Mouse (Mus musculus) forebrain, postnatal 0 days (tissue): ENCODE data around the gene Wwox. TPM values are rescaled to one million over a fixed set of nuclear protein-coding genes. Genes with fewer than 3 reads are reported as not detected.

Experiments used
- ATAC-seq: fragments of 200-750 bp; cut with Nextera tagmentation; 2 replicates; pipeline ENCODE4 v1.8.0; 2017; ENCODE audit warnings: mild to moderate bottlenecking, moderate library complexity
- DNase-seq: peaks from one replicate; pipeline ENCODE4 v3.0.0-alpha.2; 2015
- H3K27ac ChIP-seq: fragments of 300-500 bp; sonication (generic); 2 replicates; pipeline ENCODE4 v1.5.1; 2014; ENCODE audit warnings: low read depth, mild to moderate bottlenecking, antibody characterized with exemption, low read length, moderate library complexity, mixed read lengths
- H3K27me3 ChIP-seq: fragments of 300-500 bp; sonication (generic); 2 replicates; pipeline ENCODE4 v1.6.1; 2014; ENCODE audit warnings: mild to moderate bottlenecking, low read length, mixed read lengths; ENCODE audit not compliant: insufficient read depth
- H3K36me3 ChIP-seq: fragments of 300-500 bp; sonication (generic); 2 replicates; pipeline ENCODE4 v1.6.1; 2014; ENCODE audit warnings: mild to moderate bottlenecking, moderate library complexity; ENCODE audit not compliant: insufficient read depth
- H3K4me1 ChIP-seq: fragments of 300-500 bp; sonication (generic); 2 replicates; pipeline ENCODE4 v1.6.1; 2014; ENCODE audit warnings: antibody characterized with exemption; ENCODE audit not compliant: insufficient read depth
- H3K4me2 ChIP-seq: fragments of 300-500 bp; sonication (generic); 2 replicates; pipeline ENCODE4 v1.6.1; 2014; ENCODE audit warnings: low read depth, mild to moderate bottlenecking, moderate library complexity
- H3K4me3 ChIP-seq: fragments of 300-500 bp; sonication (generic); 2 replicates; pipeline ENCODE4 v1.5.1; 2014; ENCODE audit warnings: low read depth, low read length, mixed read lengths
- H3K9ac ChIP-seq: fragments of 300-500 bp; sonication (generic); 2 replicates; pipeline ENCODE4 v1.6.1; 2014; ENCODE audit warnings: mild to moderate bottlenecking
- H3K9me3 ChIP-seq: fragments of 300-500 bp; sonication (generic); 2 replicates; pipeline ENCODE4 v1.6.1; 2016; ENCODE audit warnings: low read length
- CTCF ChIP-seq: sonication (generic); IDR thresholded peaks from 2 replicates; pipeline ENCODE4 v1.5.1; 2016; ENCODE audit warnings: antibody characterized with exemption, control low read depth, low read depth
- WGBS: fragments of 180-500 bp; shearing (Covaris S2); extraction: QIAGEN DNeasy Blood & Tissue Kit; methylation state at CpG from one replicate; pipeline ENCODE4 v1.1.7; 2014; 5-methylcytosine and 5-hydroxymethylcytosine counted together
- polyA plus RNA-seq: library from polyadenylated mRNA; unstranded; fragments of >200 nt; fragmentation: Nextera tagmentation; extraction: Ambion mirVana; gene quantifications from 2 replicates; pipeline ENCODE4 v1.2.1, GENCODE M21; 2015
- total RNA-seq: library from RNA; depleted of rRNA; stranded (reverse); fragments of >200 nt; gene quantifications from 2 replicates; pipeline ENCODE4 v1.2.3, GENCODE M21; 2014

The Wwox gene
- total and polyA plus RNA-seq, 2 experiments from 2014 or later, result 13.2 to 17.3 TPM

GRCm38 (mm10) chr8:114929597-114929996 is 490.1 kb downstream of the Wwox start:
- 93% methylated on average over 4 of the region's 4 CpGs for WGBS
- no peak overlapping the region for H3K4me2 ChIP-seq
- no peak overlapping the region for H3K4me3 ChIP-seq
- no peak for TF ChIP-seq CTCF
- no peak for DNase-seq
- no peaks in the 10 kb centered on the region for H3K9me3 ChIP-seq
- no peaks in the 10 kb centered on the region for H3K4me1 ChIP-seq
- no peaks in the 10 kb centered on the region for H3K36me3 ChIP-seq
- no peak overlapping the region for H3K27ac ChIP-seq
- no peak for ATAC-seq
- H3K9ac ChIP-seq, result no peak overlapping the region
- peaks cover 20% of the 10 kb centered on the region for H3K27me3 ChIP-seq

DNA sequence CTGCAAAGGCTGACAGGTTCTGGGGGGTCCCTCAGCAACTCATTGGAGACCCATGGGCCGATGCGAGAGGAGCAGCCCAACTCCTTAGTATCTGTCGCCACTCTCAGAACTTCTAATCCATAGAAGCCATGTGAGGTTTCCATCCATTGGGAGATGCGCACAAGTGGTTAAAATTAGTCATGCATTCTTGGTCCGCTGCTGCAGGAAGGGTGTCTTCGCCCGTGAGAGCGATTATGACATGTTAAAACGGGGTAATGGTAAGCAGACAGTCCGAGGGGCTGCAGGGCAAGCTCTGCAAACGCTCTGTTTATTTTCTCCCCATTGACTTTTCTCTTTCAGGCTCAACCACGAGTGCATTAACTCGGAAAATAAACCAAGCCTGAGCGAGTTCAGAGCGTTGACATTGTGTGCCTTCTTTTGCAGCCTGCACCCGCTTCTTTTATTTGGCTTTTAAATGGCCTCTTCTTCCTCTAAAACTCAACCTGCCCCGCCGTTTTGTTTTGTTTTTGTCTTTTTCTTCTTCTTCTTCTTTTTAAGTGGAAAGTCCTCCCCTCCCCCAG is 492.7 kb downstream of the Wwox start:
- Histone ChIP-seq H3K9me3 (no peaks in the 10 kb centered on the region), H3K4me1 (peaks cover 4% of the 10 kb centered on the region; the same call in 1 of the 2 replicates), H3K4me3 (no peak overlapping the region), H3K4me2 (peak overlapping the region; percentile 1; the same call in 1 of the 2 replicates), H3K27ac (no peak overlapping the region), H3K9ac (no peak overlapping the region), H3K27me3 (peaks cover 14% of the 10 kb centered on the region), H3K36me3 (no peaks in the 10 kb centered on the region)
- WGBS, result 28% methylated on average over 18 of the region's 18 CpGs
- TF ChIP-seq CTCF, result no peak
- DNase-seq, result no peak
- ATAC-seq, result no peak

DNA sequence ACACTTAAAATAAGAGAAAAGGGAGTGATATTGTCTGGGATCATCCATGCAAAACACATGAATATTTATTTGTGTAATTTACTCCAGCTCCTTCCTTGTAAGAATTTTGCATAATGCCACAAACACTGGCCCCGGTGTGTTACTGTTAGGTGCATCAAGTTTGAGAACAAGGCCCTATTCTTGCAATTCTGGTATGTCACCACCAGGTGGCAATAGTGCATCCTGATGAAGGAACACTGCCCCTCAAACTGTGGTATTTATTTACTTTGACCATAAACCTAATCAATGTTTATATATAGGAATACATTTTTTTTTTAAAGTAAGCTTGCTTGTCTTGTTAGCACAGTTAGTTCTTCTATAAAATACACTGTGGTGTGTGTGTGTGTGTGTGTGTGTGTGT is 493.8 kb downstream of the Wwox start:
- DNase-seq, result no peak
- ATAC-seq, result no peak
- WGBS, result 36% methylated on average over 1 of the region's 1 CpGs
- no peaks in the 10 kb centered on the region for H3K36me3 ChIP-seq
- H3K9me3 ChIP-seq, result no peaks in the 10 kb centered on the region
- no peak overlapping the region for H3K27ac ChIP-seq
- peak; percentile 55 for TF ChIP-seq CTCF
- no peak overlapping the region for H3K4me3 ChIP-seq
- peaks cover 18% of the 10 kb centered on the region for H3K27me3 ChIP-seq
- H3K4me1 ChIP-seq, result peaks cover 6% of the 10 kb centered on the region; the same call in 1 of the 2 replicates
- no peak overlapping the region for H3K9ac ChIP-seq
- H3K4me2 ChIP-seq, result no peak overlapping the region

DNA sequence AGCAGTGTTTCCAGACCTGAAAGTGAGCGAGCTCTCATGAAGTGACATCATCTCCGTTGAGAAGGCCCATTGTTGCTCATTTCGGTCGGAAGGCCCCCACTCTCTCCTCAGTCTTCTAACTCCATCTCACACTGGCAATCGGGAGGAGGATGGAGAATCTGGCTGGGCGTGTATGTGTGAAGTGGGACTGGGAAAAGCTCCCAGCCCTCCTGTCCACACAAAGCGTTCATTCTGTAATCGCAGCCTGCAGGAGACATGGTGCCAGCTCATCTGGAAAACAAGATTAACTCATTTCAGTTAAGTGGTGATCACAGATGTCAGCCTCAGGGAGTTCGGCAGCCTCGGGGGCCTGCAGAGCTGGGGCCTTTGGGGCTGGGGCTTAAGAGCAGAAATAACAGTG is 497.4 kb downstream of the Wwox start:
- no peak overlapping the region for H3K9ac ChIP-seq
- no peaks in the 10 kb centered on the region for H3K9me3 ChIP-seq
- TF ChIP-seq CTCF, result no peak
- DNase-seq (peak; percentile 80), ATAC-seq (peak; percentile 79)
- WGBS, result 8% methylated on average over 10 of the region's 10 CpGs
- no peaks in the 10 kb centered on the region for H3K36me3 ChIP-seq
- no peak overlapping the region for H3K4me2 ChIP-seq
- peaks cover 12% of the 10 kb centered on the region for H3K27me3 ChIP-seq
- no peak overlapping the region for H3K4me3 ChIP-seq
- H3K4me1 ChIP-seq, result peaks cover 6% of the 10 kb centered on the region; the same call in 1 of the 2 replicates
- no peak overlapping the region for H3K27ac ChIP-seq

GRCm38 (mm10) chr8:114939338-114939737 is 499.9 kb downstream of the Wwox start:
- peaks cover 6% of the 10 kb centered on the region; the same call in 1 of the 2 replicates for H3K4me1 ChIP-seq
- no peak overlapping the region for H3K9ac ChIP-seq
- H3K36me3 ChIP-seq, result no peaks in the 10 kb centered on the region
- no peak for DNase-seq
- H3K4me3 ChIP-seq, result no peak overlapping the region
- no peak for TF ChIP-seq CTCF
- ATAC-seq, result no peak
- H3K9me3 ChIP-seq, result no peaks in the 10 kb centered on the region
- no peak overlapping the region for H3K4me2 ChIP-seq
- no peak overlapping the region for H3K27ac ChIP-seq
- 91% methylated on average over 8 of the region's 8 CpGs for WGBS
- peaks cover 9% of the 10 kb centered on the region for H3K27me3 ChIP-seq

- H3K4me2 ChIP-seq, result no peak overlapping the region
- TF ChIP-seq CTCF, result no peak
- H3K36me3 ChIP-seq, result no peaks in the 10 kb centered on the region
- WGBS, result 66% methylated on average over 5 of the region's 5 CpGs
- no peak overlapping the region for H3K4me3 ChIP-seq
- H3K27me3 ChIP-seq, result peaks cover 9% of the 10 kb centered on the region; the same call in 1 of the 2 replicates
- DNase-seq (peak; percentile 77), ATAC-seq (peak; percentile 20; the same call in 1 of the 2 replicates)
- H3K4me1 ChIP-seq, result peaks cover 6% of the 10 kb centered on the region; the same call in 1 of the 2 replicates
- no peaks in the 10 kb centered on the region for H3K9me3 ChIP-seq
- no peak overlapping the region for H3K9ac ChIP-seq
- no peak overlapping the region for H3K27ac ChIP-seq
These were observed 501.6 kb downstream of the Wwox start for GRCm38 (mm10) chr8:114941096-114941495.

DNA sequence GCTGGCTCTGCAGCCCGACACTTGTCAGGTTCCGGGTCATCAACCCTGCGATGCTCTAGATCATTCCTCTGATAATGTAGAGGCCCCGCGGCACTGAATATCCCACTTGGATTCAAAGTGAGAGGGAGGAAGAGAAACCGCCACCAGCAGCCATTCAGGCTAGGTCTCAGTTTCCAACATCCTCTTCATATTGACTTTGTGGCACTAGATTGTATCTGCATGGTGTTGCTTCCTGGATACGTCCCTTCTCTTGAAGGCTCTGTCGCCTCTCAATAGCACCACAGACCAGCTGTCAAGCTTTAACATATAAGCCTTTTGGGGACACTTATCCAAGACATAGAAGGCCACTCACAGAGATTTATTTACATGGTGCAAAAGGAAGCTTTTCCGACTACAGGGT is 502.2 kb downstream of the Wwox start:
- Histone ChIP-seq H3K27ac (no peak overlapping the region), H3K4me2 (no peak overlapping the region), H3K36me3 (no peaks in the 10 kb centered on the region), H3K9me3 (no peaks in the 10 kb centered on the region), H3K9ac (no peak overlapping the region), H3K27me3 (peaks cover 9% of the 10 kb centered on the region; the same call in 1 of the 2 replicates), H3K4me3 (no peak overlapping the region), H3K4me1 (peaks cover 6% of the 10 kb centered on the region; the same call in 1 of the 2 replicates)
- 79% methylated on average over 9 of the region's 9 CpGs for WGBS
- DNase-seq (no peak), ATAC-seq (no peak)
- no peak for TF ChIP-seq CTCF
